Mouse (Mus musculus): ENCODE data around the gene Gm10401. TPM values are rescaled to one million over a fixed set of nuclear protein-coding genes. Genes with fewer than 3 reads are reported as not detected.

Gene Gm10401
- polyA plus RNA-seq (2015; fragmentation: Nextera tagmentation; extraction: Ambion mirVana) = 26.4 and 27.2 TPM in 2 replicates

- no peak for DNase-seq (ENCODE audit: low spot score)
Measured at GRCm38 (mm10) chr5:115098195-115098594, at the start of gene Gm10401. Gene Gm10401, minus strand, starts transcription at chr5:115098295.

- no peak for DNase-seq (ENCODE audit: low spot score)
Measured at GRCm38 (mm10) chr5:115147388-115147787, 49.3 kb upstream of the Gm10401 start.

- DNase-seq (ENCODE audit: low spot score) = no peak
Measured at GRCm38 (mm10) chr5:115146747-115147130, 48.6 kb upstream of the Gm10401 start.

GRCm38 (mm10) chr5:115145976-115146746, 48.1 kb upstream of the Gm10401 start:
- DNase-seq (ENCODE audit: low spot score) = no peak

- DNase-seq (ENCODE audit: low spot score) = no peak
Measured at GRCm38 (mm10) chr5:115145253-115145968, 47.3 kb upstream of the Gm10401 start.

GRCm38 (mm10) chr5:115144471-115144870, 46.4 kb upstream of the Gm10401 start:
- DNase-seq (ENCODE audit: low spot score) = no peak

- DNase-seq (ENCODE audit: low spot score) = no peak
Measured at GRCm38 (mm10) chr5:115143552-115143951, 45.5 kb upstream of the Gm10401 start.

- no peak for DNase-seq (ENCODE audit: low spot score)
Measured at GRCm38 (mm10) chr5:115142166-115142697, 44.1 kb upstream of the Gm10401 start.

- no peak for DNase-seq (ENCODE audit: low spot score)
Measured at GRCm38 (mm10) chr5:115140726-115141125, 42.6 kb upstream of the Gm10401 start.

- no peak for DNase-seq (ENCODE audit: low spot score)
Measured at GRCm38 (mm10) chr5:115139124-115139523, 41.0 kb upstream of the Gm10401 start.

GRCm38 (mm10) chr5:115134234-115135165, 36.4 kb upstream of the Gm10401 start, which contains the start of gene Unc119b:
Gene Unc119b, minus strand, starts transcription at chr5:115134975.
- DNase-seq (ENCODE audit: low spot score) = peak; percentile 88

- DNase-seq (ENCODE audit: low spot score) = no peak
Measured at GRCm38 (mm10) chr5:115133358-115134066, 35.4 kb upstream of the Gm10401 start.

- DNase-seq (ENCODE audit: low spot score) = no peak
Measured at GRCm38 (mm10) chr5:115132465-115132864, 34.4 kb upstream of the Gm10401 start.

GRCm38 (mm10) chr5:115129328-115129727, 31.2 kb upstream of the Gm10401 start:
- no peak for DNase-seq (ENCODE audit: low spot score)

GRCm38 (mm10) chr5:115127421-115128179, 29.5 kb upstream of the Gm10401 start:
- DNase-seq (ENCODE audit: low spot score) = no peak

- DNase-seq (ENCODE audit: low spot score) = no peak
Measured at GRCm38 (mm10) chr5:115126578-115127312, 28.6 kb upstream of the Gm10401 start.

GRCm38 (mm10) chr5:115125211-115125871, 27.2 kb upstream of the Gm10401 start:
- peak; percentile 86 for DNase-seq (ENCODE audit: low spot score)

- no peak for DNase-seq (ENCODE audit: low spot score)
Measured at GRCm38 (mm10) chr5:115124690-115125089, 26.6 kb upstream of the Gm10401 start.
